Mouse (Mus musculus) left cerebral cortex, postnatal 10 days (tissue): ENCODE measurements around the gene Pgrmc2. TPM values are rescaled to one million over a fixed set of nuclear protein-coding genes. Genes with fewer than 3 reads are reported as not detected.

Experiments used
- DNase-seq, 2 experiments: peaks; one replicate each; pipeline ENCODE4 v3.0.0; 2021 to 2022; ENCODE audit warnings: low spot score in 2 of 2, mixed read lengths in 1 of 2; ENCODE audit errors: extremely low spot score in 1 of 2
- intact Hi-C: fragments of 180-260 bp; cut with DNase I; formaldehyde crosslinking; loops from one replicate; pipeline ENCODE4 v1.15.1; 2025
- total RNA-seq, 2 experiments: library from RNA; stranded (reverse); gene quantifications; 2 replicates each; pipeline ENCODE4 v1.2.3; 2021

Pgrmc2 gene
- total RNA-seq, 2 experiments from 2014 or later = 46.9 to 49.5 TPM

DNA sequence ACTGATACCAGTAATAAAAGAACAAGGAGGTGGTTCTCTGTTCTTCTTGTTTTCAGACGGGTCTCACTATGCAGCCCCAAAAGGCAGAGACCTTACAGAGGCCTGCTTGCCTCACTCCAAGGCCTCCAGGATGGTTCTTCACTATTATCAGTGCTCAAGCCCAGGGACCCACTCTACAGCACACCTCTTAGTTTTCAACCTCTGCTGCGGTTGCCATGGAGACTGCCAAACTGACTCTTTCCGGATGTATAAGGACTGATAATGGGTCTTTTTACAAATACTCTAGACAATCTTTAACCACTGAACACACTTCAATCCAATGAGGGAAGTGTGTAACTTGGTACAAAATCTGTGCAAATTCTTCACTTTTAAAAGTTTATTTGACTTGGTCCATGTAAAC is 2.1 kb downstream of the Pgrmc2 start:
- no peak for DNase-seq
- intact Hi-C loops = no loop called here

DNA sequence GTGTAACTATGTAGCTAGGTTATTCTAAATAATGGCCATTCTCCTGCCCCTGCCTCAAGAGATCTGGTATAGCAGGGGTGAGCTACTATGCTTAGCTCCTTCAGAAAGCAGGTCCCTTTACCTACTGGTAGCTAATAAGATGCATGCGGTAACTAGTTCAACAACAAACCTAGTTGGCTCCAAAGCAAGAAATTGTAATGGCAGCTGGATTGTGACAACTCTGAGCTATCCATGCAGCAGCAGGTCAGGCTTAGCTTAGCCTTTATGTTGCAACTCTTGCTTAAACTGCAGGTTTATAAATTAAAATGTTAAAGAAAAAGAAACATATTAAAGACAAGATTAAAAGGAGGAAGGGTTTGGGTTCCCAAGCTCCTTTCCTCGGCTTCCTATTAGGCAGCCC is 4.2 kb downstream of the Pgrmc2 start:
- intact Hi-C loops = no loop called here
- no peak for DNase-seq

DNA sequence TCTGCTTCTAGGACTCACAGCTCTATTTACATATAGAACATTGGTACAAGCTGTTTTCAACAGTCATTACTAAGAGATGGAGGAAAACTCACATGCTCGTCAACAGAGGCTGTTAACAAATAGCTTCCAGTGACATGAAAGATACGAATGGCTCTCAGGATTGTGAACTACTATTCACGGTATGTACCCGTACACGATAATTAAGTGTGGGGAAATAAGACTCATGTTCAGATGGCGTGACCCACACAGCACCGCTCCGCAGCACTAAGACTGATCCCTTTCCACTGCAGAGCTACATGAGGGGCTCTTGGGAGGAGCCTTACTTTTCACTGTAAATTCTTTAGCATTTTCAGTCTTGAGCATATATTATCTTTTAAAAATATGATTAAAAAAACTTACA is 7.5 kb downstream of the Pgrmc2 start:
- DNase-seq = no peak
- intact Hi-C loops = no loop called here

DNA sequence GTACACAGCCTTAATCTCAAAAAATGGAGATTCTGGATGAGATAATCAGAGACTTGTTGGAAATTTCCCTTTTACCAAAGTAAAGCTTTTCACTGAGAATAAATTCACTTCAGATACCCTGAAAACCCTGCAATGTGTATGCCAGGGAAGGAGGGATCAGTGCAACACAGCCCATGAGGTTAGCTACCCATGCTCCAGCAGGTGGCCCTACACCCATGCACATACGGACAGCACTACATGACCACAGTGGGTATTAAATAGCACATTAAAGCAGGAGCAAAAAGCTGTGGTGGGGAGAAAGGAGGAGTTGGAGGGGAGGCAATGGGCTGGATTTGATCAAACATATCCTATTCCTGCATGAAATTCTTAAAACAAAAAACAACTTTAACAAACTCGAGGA is 12.3 kb downstream of the Pgrmc2 start:
- intact Hi-C loops = no loop called here
- DNase-seq = no peak

DNA sequence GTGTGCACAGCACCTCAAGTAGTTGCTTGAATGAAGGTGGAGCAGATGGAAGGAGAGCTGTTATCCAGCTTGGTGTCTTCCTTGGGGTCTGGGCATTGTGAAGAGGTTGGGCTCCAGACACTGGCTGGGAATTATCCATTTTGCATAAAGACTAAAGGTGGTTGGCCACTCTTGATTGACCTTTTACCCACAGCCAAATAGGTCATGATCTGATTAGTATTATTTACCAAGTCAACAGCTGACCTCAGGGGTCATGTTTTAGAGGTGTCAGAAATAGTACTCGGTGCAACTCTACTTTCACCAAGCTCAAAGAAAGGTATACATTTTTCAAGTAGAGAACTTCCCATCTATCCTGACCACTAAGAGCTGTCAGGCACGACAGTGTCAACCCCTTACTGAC is 17.5 kb downstream of the Pgrmc2 start:
- no peak for DNase-seq
- intact Hi-C loops = no loop called here

DNA sequence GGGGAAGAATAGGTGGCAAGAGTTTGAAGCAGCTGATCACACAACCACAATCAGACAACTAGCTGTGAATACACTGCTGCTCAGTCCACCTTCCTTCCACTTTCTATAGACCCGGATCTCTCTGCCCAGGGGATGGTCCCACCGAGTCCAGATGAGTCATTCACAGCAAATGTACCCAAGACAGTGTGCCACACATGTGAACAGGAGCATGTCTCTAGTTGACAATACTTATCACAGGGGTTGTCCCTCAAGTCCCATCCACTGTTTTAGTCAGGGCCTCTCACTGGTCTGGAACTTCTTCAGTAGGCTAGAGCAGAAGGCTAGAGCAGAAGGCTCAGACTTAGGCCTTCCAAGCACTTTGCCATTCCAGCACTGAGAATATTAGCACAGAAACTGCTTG is 20.1 kb downstream of the Pgrmc2 start:
- intact Hi-C loops = no loop called here
- DNase-seq = no peak

DNA sequence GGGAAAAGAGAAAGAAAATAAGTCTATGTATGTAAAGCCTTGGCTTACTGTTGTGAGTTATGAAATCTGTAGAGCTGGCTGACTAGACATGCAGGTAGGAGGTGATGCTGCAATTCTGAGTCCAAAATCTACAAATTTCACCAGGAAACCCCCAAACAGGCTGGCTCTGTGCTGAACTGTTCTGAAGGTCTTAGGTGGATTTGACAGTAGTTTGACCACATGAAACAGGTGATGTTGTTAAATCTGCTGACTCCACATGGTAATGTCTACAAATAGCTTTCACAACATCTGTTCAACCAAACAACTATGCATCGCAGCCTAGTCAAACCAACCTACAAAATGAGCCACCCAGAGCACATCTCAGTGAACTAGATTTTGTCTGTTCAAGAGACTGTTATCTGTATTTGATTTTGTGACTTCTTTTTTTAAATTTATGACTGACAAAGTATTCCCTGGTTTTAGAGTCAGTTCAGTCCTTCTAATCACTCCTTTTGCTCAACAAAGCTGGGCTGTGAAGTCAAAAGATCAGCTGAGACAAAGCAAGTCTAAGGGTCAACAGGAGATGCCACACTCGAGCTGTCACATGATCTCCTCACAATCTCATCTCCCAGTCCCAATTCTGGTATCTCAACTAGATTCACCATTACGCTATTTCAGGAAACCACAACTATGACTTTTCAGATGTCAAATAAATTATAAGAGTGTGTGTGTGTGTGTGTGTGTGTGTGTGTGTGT is 20.8 kb downstream of the Pgrmc2 start:
- intact Hi-C loops = no loop called here

DNA sequence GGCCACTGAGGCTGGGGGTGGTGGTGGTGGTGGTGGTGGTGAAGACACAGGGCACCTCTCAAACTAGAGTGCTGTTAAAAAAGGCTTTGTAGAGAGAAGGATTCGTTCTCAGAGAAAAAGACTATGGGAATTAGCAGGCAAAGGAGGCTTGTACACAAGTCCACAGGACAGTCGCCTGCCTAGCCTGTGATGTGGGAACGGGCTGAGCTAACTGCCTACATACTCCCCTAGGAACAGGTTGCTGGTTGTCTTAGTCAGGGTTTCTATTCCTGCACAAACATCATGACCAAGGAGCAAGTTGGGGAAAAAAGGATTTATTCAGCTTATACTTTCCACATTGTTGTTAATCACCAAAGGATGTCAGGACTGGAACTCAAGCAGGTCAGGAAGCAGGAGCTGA is 23.6 kb downstream of the Pgrmc2 start:
- DNase-seq = no peak
- intact Hi-C loops = no loop called here

More for the DNA sequence above, 20.8 kb downstream of the Pgrmc2 start:
- no peak for DNase-seq

DNA sequence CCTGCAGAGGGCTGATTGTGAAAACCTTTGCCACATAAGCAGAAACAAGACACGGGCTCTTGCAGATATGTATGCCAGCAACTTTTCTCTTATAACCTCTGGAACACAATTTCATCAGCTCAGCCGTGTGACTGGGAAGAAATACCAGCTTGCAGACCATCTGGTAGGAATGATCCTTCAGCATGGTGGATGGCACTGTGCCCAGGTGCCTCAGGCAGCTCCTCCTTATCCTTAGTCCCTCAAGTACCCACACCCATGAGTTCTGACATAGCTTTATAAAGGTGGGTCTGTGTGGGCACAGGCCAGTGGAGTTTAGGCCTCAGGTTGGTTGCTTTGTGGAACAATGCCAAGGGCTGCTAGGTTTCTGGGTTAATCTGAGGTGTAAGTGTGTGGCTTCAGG is 24.5 kb downstream of the Pgrmc2 start:
- DNase-seq = peak; percentile 46 to 73
- intact Hi-C loops = no loop called here

DNA sequence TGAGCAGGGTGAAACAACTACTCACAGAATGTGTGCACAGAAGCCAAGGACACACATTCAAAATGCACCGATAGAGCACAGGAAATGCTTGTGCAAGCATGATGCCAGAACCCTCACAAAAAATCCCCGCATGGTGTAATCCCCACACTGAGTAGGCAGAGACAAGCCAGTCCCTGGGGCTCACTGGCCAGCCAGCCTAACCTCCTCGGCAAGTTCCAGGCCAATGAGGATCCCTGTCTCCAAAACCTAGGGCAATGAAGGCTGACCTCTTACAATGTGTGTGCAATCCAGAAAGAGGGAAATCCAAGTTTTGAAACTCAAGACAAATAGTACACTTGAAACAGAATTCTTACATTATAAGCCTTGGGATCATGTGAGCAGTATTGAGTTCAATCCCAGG is 29.5 kb downstream of the Pgrmc2 start:
- intact Hi-C loops = no loop called here
- DNase-seq = no peak

DNA sequence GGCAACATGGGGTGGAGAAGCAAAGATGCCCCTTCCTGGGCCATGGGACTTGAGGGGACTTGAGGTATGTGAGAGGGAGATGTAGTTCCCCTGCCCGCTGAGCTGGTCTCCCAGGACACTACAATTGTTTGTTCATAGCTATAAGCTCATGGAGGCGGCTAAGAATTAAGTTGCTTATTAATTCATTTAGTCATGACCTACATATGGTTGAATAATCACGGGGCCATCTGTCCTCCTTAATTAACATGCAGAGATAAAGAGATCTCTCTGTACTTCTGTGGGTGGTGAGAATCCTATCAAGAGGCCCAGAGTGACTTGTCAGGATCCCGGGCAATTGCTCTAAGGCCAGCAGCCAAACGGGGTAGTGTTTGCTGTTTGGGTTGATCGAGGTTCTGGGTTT is 35.0 kb downstream of the Pgrmc2 start:
- intact Hi-C loops = loop anchor here (10.0 kb wide), 1 partner anchor 547 kb away; no protein-coding TSS in a partner anchor

DNA sequence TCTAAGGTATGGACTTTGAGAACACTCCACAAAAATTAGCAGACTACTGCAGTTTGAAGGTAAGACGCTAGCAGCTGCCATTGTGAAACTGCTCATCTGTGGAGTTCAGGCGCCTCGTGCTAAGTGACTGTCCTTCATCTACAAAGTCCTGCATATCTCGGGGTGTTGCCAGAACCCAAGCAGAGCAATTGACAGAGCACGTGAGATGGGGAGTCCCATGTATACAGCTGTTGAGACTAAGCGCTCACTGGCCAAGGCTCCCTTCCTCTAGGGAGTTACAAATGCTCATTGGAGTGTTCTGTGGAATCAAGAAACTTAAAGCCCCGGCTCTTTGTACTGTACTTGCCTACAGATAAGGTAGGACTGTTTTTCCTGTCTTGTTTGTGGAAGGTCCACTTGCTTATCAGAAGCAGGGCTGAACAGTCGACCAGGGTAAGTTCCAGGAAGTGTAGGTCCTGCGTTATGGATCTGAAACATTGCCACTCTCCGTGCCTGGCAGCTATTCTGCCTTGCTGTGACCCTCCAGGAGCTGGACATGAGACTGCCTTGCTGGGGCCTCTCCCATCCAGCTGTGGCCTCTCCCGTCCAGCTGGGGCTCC is 39.0 kb downstream of the Pgrmc2 start:
- DNase-seq = no peak
- intact Hi-C loops = loop anchor here (10.0 kb wide), 1 partner anchor 551 kb away; no protein-coding TSS in a partner anchor

More for the DNA sequence above, 35.0 kb downstream of the Pgrmc2 start:
- DNase-seq = no peak

DNA sequence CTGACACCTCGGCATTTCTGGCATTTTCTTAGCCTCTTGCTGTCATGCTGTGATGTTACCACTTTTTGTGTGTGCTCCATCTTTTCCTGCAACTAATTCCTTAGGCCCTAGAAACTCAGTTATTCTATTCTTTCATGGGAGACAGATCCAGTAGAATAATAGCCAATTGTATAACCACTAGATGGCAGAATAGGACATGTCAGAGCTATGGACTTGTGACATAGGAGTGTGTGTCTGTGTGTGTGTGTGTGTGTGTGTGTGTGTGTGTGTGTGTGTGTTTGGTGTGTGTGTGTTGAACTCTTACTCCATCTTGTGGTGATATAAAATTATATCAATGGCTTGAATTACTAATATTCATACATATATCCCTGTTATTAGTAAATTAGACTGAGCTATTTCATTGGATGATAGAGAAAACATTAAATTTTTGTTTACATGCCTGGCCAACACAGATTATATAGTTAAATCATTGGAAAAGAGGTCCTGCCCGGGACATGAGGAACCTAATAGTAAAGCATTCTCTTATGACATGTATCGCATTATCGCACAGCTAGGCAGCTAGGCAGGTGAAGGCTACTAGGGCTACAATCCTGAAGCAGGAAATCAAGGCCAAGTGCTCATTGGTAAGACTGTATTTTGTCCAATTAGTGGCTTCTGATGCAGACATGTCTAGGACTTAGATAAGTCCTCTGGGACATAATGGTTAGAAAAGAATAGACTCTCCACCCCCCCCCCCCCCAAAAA is 40.5 kb downstream of the Pgrmc2 start:
- intact Hi-C loops = loop anchor here (10.0 kb wide), 1 partner anchor 552 kb away; no protein-coding TSS in a partner anchor
- peak; percentile 39 to 41 for DNase-seq

DNA sequence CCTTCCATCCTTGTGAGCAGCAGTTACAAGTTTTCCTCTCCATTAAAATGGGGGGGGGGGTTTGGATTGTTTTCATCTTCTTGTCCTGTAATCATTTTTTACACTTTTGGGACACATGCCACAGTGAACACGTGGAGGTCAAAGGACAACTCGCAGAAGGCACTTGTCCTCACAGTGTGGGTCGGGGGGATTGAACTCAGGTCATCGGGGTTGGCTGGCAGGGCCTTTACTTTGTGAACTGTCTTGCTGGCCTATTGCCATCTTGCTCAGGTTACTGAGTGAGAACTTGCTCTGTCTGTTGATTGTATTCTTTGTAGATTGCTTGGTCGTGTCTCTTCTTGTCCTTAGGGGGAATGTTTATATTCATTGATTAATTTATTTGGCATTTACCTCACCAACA is 41.6 kb downstream of the Pgrmc2 start:
- DNase-seq = no peak
- intact Hi-C loops = loop anchor here (10.0 kb wide), 1 partner anchor 554 kb away; no protein-coding TSS in a partner anchor

DNA sequence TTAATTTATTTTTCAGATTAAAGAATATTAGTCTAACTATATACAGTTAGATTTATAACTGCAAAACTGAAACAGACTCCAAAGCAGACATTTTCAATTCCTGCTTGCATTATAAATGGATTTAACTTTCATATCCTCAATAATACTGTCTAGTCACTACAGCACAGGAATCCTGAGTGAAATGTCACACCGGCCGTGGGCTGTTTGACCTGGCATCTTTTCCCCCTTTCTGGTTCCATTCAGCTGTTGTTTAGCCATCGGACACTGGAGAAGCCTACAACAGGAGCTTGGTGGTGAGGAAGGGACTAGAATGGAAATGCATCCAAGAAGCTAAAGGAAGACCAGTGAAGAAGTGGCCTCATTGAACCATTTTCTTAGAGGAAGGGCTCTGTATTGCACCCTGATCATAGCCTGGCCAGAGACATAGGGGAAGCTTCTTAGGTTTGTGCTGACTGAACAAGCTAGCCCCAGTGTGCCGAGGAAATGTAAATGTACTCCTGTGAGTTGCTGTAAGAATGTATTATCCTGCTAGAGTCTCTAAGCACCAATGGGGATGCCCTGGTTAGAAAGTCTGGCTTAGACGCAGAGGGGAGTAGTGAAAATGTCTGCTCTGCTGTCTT is 44.4 kb downstream of the Pgrmc2 start:
- intact Hi-C loops = no loop called here

DNA sequence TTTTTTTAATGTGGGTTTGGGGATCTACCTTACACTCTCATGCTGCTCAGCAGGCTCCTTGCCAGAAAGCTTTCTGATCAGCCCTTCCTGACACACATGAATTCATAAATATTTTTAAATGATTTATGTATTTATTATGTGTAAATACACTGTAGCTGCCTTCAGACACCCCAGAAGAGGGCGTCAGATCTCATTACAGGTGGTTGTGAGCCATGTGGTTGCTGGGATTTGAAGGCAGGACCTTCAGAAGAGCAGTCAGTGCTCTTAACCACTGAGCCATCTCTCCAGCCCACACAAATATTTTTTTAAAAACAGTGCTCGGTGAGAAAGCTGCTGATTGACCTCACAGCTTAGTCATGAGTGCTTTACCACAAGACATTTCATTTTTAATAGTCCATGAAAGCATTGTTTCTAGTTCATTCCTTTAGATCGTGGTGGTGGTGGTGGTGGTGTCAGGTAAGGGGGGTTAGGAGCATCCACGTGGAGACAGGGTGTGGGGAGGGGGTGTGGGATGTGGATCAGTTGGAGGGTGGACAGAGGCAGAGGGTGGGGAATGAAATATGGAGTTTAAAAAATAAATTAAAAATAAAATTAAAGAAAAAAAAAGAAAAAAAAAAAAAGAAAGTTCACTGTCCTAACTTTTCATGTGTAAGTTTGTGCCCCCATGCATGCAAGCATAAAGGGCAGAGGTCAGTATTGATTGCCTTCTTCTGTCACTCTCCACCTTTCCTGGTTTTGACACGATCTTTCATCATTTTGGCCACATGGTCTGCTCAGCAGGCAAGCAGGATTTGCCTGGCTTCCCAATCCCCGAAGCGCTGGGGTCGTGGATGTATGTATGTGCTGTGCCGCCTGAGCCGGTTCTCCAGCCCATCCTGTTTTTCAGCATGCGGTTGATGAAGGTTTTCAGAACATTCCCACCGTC is 51.3 kb downstream of the Pgrmc2 start:
- no peak for DNase-seq
- intact Hi-C loops = no loop called here

More for the DNA sequence above, 44.4 kb downstream of the Pgrmc2 start:
- DNase-seq = no peak

DNA sequence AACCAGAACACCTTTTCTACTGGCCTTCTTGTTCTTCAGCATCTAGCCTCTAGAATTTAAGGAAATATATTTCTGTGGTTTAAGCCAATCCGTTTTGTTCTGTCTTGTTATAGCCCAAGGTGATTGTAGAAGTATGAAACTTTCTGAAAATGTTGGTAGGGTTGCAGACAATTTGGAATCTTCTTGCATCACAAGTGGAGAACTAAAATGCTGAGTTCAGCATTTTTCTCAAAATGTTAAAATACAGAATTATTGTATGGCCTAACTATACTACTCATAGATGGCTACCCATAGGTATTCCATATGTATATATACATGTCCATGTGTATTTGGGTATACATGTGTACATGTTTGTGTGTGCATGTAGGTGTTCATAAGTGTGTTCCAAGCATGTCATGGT is 52.1 kb downstream of the Pgrmc2 start:
- no peak for DNase-seq

DNA sequence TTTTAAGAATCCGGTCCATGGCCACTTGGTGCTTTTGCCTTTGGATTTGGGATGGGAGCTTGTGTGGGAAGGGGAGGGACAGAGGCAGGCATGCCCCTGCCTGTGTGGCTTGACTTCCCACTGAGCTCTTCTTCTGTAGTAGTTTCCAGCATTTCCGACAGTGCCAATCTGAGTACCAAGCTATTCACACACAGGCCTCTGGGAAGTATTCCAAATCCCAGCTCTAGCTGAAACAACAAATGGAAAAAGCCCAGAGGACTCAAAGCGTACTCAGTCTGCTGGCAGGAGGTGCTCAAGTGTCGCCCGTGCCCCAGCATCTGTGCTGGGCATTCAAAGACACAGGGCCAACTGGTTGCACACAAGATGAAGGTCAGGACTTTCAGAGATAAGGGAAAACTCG is 60.9 kb downstream of the Pgrmc2 start:
- intact Hi-C loops = no loop called here
- peak in 1 of 2 experiments; percentile 64 for DNase-seq

More for the DNA sequence above, 52.1 kb downstream of the Pgrmc2 start:
- intact Hi-C loops = no loop called here
